Mouse (Mus musculus) spleen, adult 2 months (tissue): ENCODE data around the gene Igf2bp3.

ENCODE experiments used
- CTCF ChIP-seq: fragments of 200-500 bp; IDR thresholded peaks from 2 replicates; pipeline ENCODE4 v1.5.1; 2011; ENCODE audit warnings: mild to moderate bottlenecking, inconsistent platforms; ENCODE audit not compliant: insufficient read depth, insufficient read length, insufficient replicate concordance; ENCODE audit errors: extremely low read depth
- POLR2A ChIP-seq: fragments of 200-500 bp; IDR thresholded peaks from 2 replicates; pipeline ENCODE4 v1.6.1; 2011; ENCODE audit warnings: low read depth, low read length, inconsistent platforms

- no peak for TF ChIP-seq POLR2A
- TF ChIP-seq CTCF, result peak; percentile 7; the same call in 1 of the 2 replicates
These were observed 72.3 kb downstream of the Igf2bp3 start for GRCm38 (mm10) chr6:49142428-49142827.
